Mouse (Mus musculus) lung, postnatal 25 days (tissue): ENCODE data around the gene Adamtsl1.

Experiments
- DNase-seq: peaks from one replicate; pipeline ENCODE4 v3.0.0; 2022; ENCODE audit warnings: low spot score

The Adamtsl1 gene

GRCm38 (mm10) chr4:86407200-86407527 is 893.2 kb downstream of the Adamtsl1 start:
- DNase-seq, result no peak

- no peak for DNase-seq
Observed at GRCm38 (mm10) chr4:86408421-86408820, 894.4 kb downstream of the Adamtsl1 start.

GRCm38 (mm10) chr4:86410946-86411345 is 897.0 kb downstream of the Adamtsl1 start:
- peak; percentile 16 for DNase-seq

- DNase-seq, result no peak
Observed at GRCm38 (mm10) chr4:86413388-86413787, 899.4 kb downstream of the Adamtsl1 start.

GRCm38 (mm10) chr4:86416401-86417025 is 902.5 kb downstream of the Adamtsl1 start:
- DNase-seq, result no peak

GRCm38 (mm10) chr4:86422586-86422985 is 908.6 kb downstream of the Adamtsl1 start:
- DNase-seq, result peak; percentile 2

- no peak for DNase-seq
Observed at GRCm38 (mm10) chr4:86425581-86425980, 911.6 kb downstream of the Adamtsl1 start.

- no peak for DNase-seq
Observed at GRCm38 (mm10) chr4:86426549-86426948, 912.6 kb downstream of the Adamtsl1 start.

GRCm38 (mm10) chr4:86427312-86427711 is 913.3 kb downstream of the Adamtsl1 start:
- no peak for DNase-seq

GRCm38 (mm10) chr4:86428091-86428745 is 914.2 kb downstream of the Adamtsl1 start:
- DNase-seq, result no peak

- DNase-seq, result no peak
Observed at GRCm38 (mm10) chr4:86435631-86436030, 921.7 kb downstream of the Adamtsl1 start.

- DNase-seq, result peak; percentile 47
Observed at GRCm38 (mm10) chr4:86436336-86436735, 922.4 kb downstream of the Adamtsl1 start.

GRCm38 (mm10) chr4:86450468-86450867 is 936.5 kb downstream of the Adamtsl1 start:
- DNase-seq, result no peak

GRCm38 (mm10) chr4:86464808-86465207 is 950.8 kb downstream of the Adamtsl1 start:
- no peak for DNase-seq
